Mouse (Mus musculus): ENCODE data around the gene Unc5b. TPM values are rescaled to one million over a fixed set of nuclear protein-coding genes. Genes with fewer than 3 reads are reported as not detected.

The Unc5b gene
- polyA plus RNA-seq, 1 experiment from 2014 or later = 2.4 TPM

- WGBS = 53% methylated on average over 11 of the region's 11 CpGs
- no peak overlapping the region for H3K4me2 ChIP-seq (ENCODE audit: low read length)
- no peak for ATAC-seq (ENCODE audit: low FRiP score, low TSS enrichment)
- no peak overlapping the region for H3K4me3 ChIP-seq (replicated peaks; ENCODE audit: low read depth, low read length)
- no peak overlapping the region for H3K27ac ChIP-seq (replicated peaks; ENCODE audit: low read depth, low read length)
- no peaks in the 10 kb centered on the region for H3K9me3 ChIP-seq (ENCODE audit: control insufficient read depth, low read length)
- H3K9ac ChIP-seq (replicated peaks; ENCODE audit: low read length) = no peak overlapping the region
- peaks cover 5% of the 10 kb centered on the region; the same call in 1 of the 2 replicates for H3K4me1 ChIP-seq (ENCODE audit: control insufficient read depth, insufficient read depth, low read length)
- DNase-seq = no peak
- H3K36me3 ChIP-seq (ENCODE audit: control insufficient read depth, insufficient read depth, low read length) = no peaks in the 10 kb centered on the region
- no peaks in the 10 kb centered on the region for H3K27me3 ChIP-seq (ENCODE audit: control insufficient read depth, insufficient read depth, low read length)
These were observed 94.1 kb downstream of the Unc5b start for GRCm38 (mm10) chr10:60737169-60737728.

- H3K4me2 ChIP-seq (ENCODE audit: low read length) = no peak overlapping the region
- peaks cover 13% of the 10 kb centered on the region for H3K4me1 ChIP-seq (ENCODE audit: control insufficient read depth, insufficient read depth, low read length)
- no peak for DNase-seq
- H3K4me3 ChIP-seq (replicated peaks; ENCODE audit: low read depth, low read length) = no peak overlapping the region
- H3K9me3 ChIP-seq (ENCODE audit: control insufficient read depth, low read length) = no peaks in the 10 kb centered on the region
- 86% methylated on average over 1 of the region's 1 CpGs for WGBS
- ATAC-seq (ENCODE audit: low FRiP score, low TSS enrichment) = no peak
- H3K27me3 ChIP-seq (ENCODE audit: control insufficient read depth, insufficient read depth, low read length) = no peaks in the 10 kb centered on the region
- no peak overlapping the region for H3K9ac ChIP-seq (replicated peaks; ENCODE audit: low read length)
- no peaks in the 10 kb centered on the region for H3K36me3 ChIP-seq (ENCODE audit: control insufficient read depth, insufficient read depth, low read length)
- H3K27ac ChIP-seq (replicated peaks; ENCODE audit: low read depth, low read length) = no peak overlapping the region
These were observed 95.6 kb downstream of the Unc5b start for GRCm38 (mm10) chr10:60735737-60736136.

GRCm38 (mm10) chr10:60733471-60733870 lies 97.9 kb downstream of the Unc5b start:
- Histone ChIP-seq H3K9me3 (ENCODE audit: control insufficient read depth, low read length) (no peaks in the 10 kb centered on the region), H3K4me3 (replicated peaks; ENCODE audit: low read depth, low read length) (no peak overlapping the region), H3K4me1 (ENCODE audit: control insufficient read depth, insufficient read depth, low read length) (peaks cover 13% of the 10 kb centered on the region), H3K27me3 (ENCODE audit: control insufficient read depth, insufficient read depth, low read length) (no peaks in the 10 kb centered on the region), H3K27ac (replicated peaks; ENCODE audit: low read depth, low read length) (no peak overlapping the region), H3K9ac (replicated peaks; ENCODE audit: low read length) (no peak overlapping the region), H3K4me2 (ENCODE audit: low read length) (no peak overlapping the region), H3K36me3 (ENCODE audit: control insufficient read depth, insufficient read depth, low read length) (no peaks in the 10 kb centered on the region)
- ATAC-seq (ENCODE audit: low FRiP score, low TSS enrichment) (no peak), DNase-seq (no peak)
- WGBS = 91% methylated on average over 8 of the region's 8 CpGs

- DNase-seq (no peak), ATAC-seq (ENCODE audit: low FRiP score, low TSS enrichment) (no peak)
- H3K36me3 ChIP-seq (ENCODE audit: control insufficient read depth, insufficient read depth, low read length) = no peaks in the 10 kb centered on the region
- H3K4me1 ChIP-seq (ENCODE audit: control insufficient read depth, insufficient read depth, low read length) = peaks cover 13% of the 10 kb centered on the region
- H3K9ac ChIP-seq (replicated peaks; ENCODE audit: low read length) = peak overlapping the region; percentile 39
- peak overlapping the region; percentile 65 for H3K27ac ChIP-seq (replicated peaks; ENCODE audit: low read depth, low read length)
- H3K9me3 ChIP-seq (ENCODE audit: control insufficient read depth, low read length) = no peaks in the 10 kb centered on the region
- 31% methylated on average over 2 of the region's 2 CpGs for WGBS
- no peak overlapping the region for H3K4me2 ChIP-seq (ENCODE audit: low read length)
- H3K4me3 ChIP-seq (replicated peaks; ENCODE audit: low read depth, low read length) = no peak overlapping the region
- no peaks in the 10 kb centered on the region for H3K27me3 ChIP-seq (ENCODE audit: control insufficient read depth, insufficient read depth, low read length)
These were observed 99.0 kb downstream of the Unc5b start for GRCm38 (mm10) chr10:60732397-60732861.

GRCm38 (mm10) chr10:60731742-60732141 lies 99.6 kb downstream of the Unc5b start:
- no peak overlapping the region for H3K4me2 ChIP-seq (ENCODE audit: low read length)
- no peaks in the 10 kb centered on the region for H3K27me3 ChIP-seq (ENCODE audit: control insufficient read depth, insufficient read depth, low read length)
- no peaks in the 10 kb centered on the region for H3K9me3 ChIP-seq (ENCODE audit: control insufficient read depth, low read length)
- H3K36me3 ChIP-seq (ENCODE audit: control insufficient read depth, insufficient read depth, low read length) = no peaks in the 10 kb centered on the region
- H3K4me3 ChIP-seq (replicated peaks; ENCODE audit: low read depth, low read length) = no peak overlapping the region
- H3K9ac ChIP-seq (replicated peaks; ENCODE audit: low read length) = peak overlapping the region; percentile 39
- DNase-seq = peak; percentile 58
- peak; percentile 29; the same call in 1 of the 2 replicates for ATAC-seq (ENCODE audit: low FRiP score, low TSS enrichment)
- H3K27ac ChIP-seq (replicated peaks; ENCODE audit: low read depth, low read length) = peak overlapping the region; percentile 65
- H3K4me1 ChIP-seq (ENCODE audit: control insufficient read depth, insufficient read depth, low read length) = peaks cover 13% of the 10 kb centered on the region
- WGBS = 6% methylated on average over 5 of the region's 5 CpGs

GRCm38 (mm10) chr10:60727301-60727700 lies 104.1 kb downstream of the Unc5b start:
- ATAC-seq (ENCODE audit: low FRiP score, low TSS enrichment) (no peak), DNase-seq (no peak)
- WGBS = 31% methylated on average over 5 of the region's 5 CpGs
- H3K4me1 ChIP-seq (ENCODE audit: control insufficient read depth, insufficient read depth, low read length) = peaks cover 9% of the 10 kb centered on the region
- no peaks in the 10 kb centered on the region for H3K9me3 ChIP-seq (ENCODE audit: control insufficient read depth, low read length)
- H3K4me2 ChIP-seq (ENCODE audit: low read length) = no peak overlapping the region
- H3K9ac ChIP-seq (replicated peaks; ENCODE audit: low read length) = no peak overlapping the region
- H3K27me3 ChIP-seq (ENCODE audit: control insufficient read depth, insufficient read depth, low read length) = no peaks in the 10 kb centered on the region
- H3K27ac ChIP-seq (replicated peaks; ENCODE audit: low read depth, low read length) = no peak overlapping the region
- no peak overlapping the region for H3K4me3 ChIP-seq (replicated peaks; ENCODE audit: low read depth, low read length)
- H3K36me3 ChIP-seq (ENCODE audit: control insufficient read depth, insufficient read depth, low read length) = no peaks in the 10 kb centered on the region

- Histone ChIP-seq H3K36me3 (ENCODE audit: control insufficient read depth, insufficient read depth, low read length) (no peaks in the 10 kb centered on the region), H3K9me3 (ENCODE audit: control insufficient read depth, low read length) (no peaks in the 10 kb centered on the region), H3K9ac (replicated peaks; ENCODE audit: low read length) (no peak overlapping the region), H3K4me2 (ENCODE audit: low read length) (no peak overlapping the region), H3K4me3 (replicated peaks; ENCODE audit: low read depth, low read length) (no peak overlapping the region), H3K4me1 (ENCODE audit: control insufficient read depth, insufficient read depth, low read length) (peaks cover 8% of the 10 kb centered on the region), H3K27ac (replicated peaks; ENCODE audit: low read depth, low read length) (no peak overlapping the region), H3K27me3 (ENCODE audit: control insufficient read depth, insufficient read depth, low read length) (no peaks in the 10 kb centered on the region)
- DNase-seq = no peak
- 76% methylated on average over 3 of the region's 3 CpGs for WGBS
- ATAC-seq (ENCODE audit: low FRiP score, low TSS enrichment) = no peak
These were observed 104.5 kb downstream of the Unc5b start for GRCm38 (mm10) chr10:60726896-60727295.

GRCm38 (mm10) chr10:60724496-60724895 lies 106.9 kb downstream of the Unc5b start:
- H3K27me3 ChIP-seq (ENCODE audit: control insufficient read depth, insufficient read depth, low read length) = no peaks in the 10 kb centered on the region
- no peak overlapping the region for H3K9ac ChIP-seq (replicated peaks; ENCODE audit: low read length)
- no peak for ATAC-seq (ENCODE audit: low FRiP score, low TSS enrichment)
- no peak overlapping the region for H3K4me2 ChIP-seq (ENCODE audit: low read length)
- H3K27ac ChIP-seq (replicated peaks; ENCODE audit: low read depth, low read length) = no peak overlapping the region
- H3K4me3 ChIP-seq (replicated peaks; ENCODE audit: low read depth, low read length) = no peak overlapping the region
- H3K9me3 ChIP-seq (ENCODE audit: control insufficient read depth, low read length) = no peaks in the 10 kb centered on the region
- 85% methylated on average over 6 of the region's 6 CpGs for WGBS
- no peaks in the 10 kb centered on the region for H3K36me3 ChIP-seq (ENCODE audit: control insufficient read depth, insufficient read depth, low read length)
- 0 out of 2 replicates have a peak, but pooled peaks cover 10% of the 10 kb centered on the region for H3K4me1 ChIP-seq (ENCODE audit: control insufficient read depth, insufficient read depth, low read length)
- DNase-seq = no peak

- Histone ChIP-seq H3K9ac (replicated peaks; ENCODE audit: low read length) (no peak overlapping the region), H3K36me3 (ENCODE audit: control insufficient read depth, insufficient read depth, low read length) (no peaks in the 10 kb centered on the region), H3K27me3 (ENCODE audit: control insufficient read depth, insufficient read depth, low read length) (no peaks in the 10 kb centered on the region), H3K4me1 (ENCODE audit: control insufficient read depth, insufficient read depth, low read length) (0 out of 2 replicates have a peak, but pooled peaks cover 10% of the 10 kb centered on the region), H3K9me3 (ENCODE audit: control insufficient read depth, low read length) (no peaks in the 10 kb centered on the region), H3K4me3 (replicated peaks; ENCODE audit: low read depth, low read length) (no peak overlapping the region), H3K4me2 (ENCODE audit: low read length) (no peak overlapping the region), H3K27ac (replicated peaks; ENCODE audit: low read depth, low read length) (no peak overlapping the region)
- WGBS = 46% methylated on average over 1 of the region's 1 CpGs
- DNase-seq = no peak
- no peak for ATAC-seq (ENCODE audit: low FRiP score, low TSS enrichment)
These were observed 108.0 kb downstream of the Unc5b start for GRCm38 (mm10) chr10:60723345-60723744.

Measured in midbrain, embryonic 14.5 days (tissue).